Mouse (Mus musculus): Measurements from ENCODE around the gene Scube3. TPM values are rescaled to one million over a fixed set of nuclear protein-coding genes. Genes with fewer than 3 reads are reported as not detected.

Scube3 gene
- total RNA-seq (2021), result 1 to 10 TPM in 1 of 2 experiments, under 1 TPM in 1; 0.46 to 1.4 TPM
- long read RNA-seq, experiment 1, result 0 reads
- long read RNA-seq, experiment 2, result 0 reads

- intact Hi-C loops (cut with DNase I), result no loop called here
- DNase-seq, result peak; percentile 18 to 26
Measured at GRCm38 (mm10) chr17:28141771-28142699, at the start of gene Scube3. Gene Scube3, plus strand, starts transcription at chr17:28142141.

GRCm38 (mm10) chr17:28092297-28092696, 49.6 kb upstream of the Scube3 start:
- DNase-seq, result no peak
- intact Hi-C loops (cut with DNase I), result no loop called here

- intact Hi-C loops (cut with DNase I), result no loop called here
- DNase-seq, result no peak
Measured at GRCm38 (mm10) chr17:28093837-28094236, 48.1 kb upstream of the Scube3 start.

GRCm38 (mm10) chr17:28096418-28096817, 45.5 kb upstream of the Scube3 start:
- no peak for DNase-seq
- intact Hi-C loops (cut with DNase I), result no loop called here

- intact Hi-C loops (cut with DNase I), result no loop called here
- no peak for DNase-seq
Measured at GRCm38 (mm10) chr17:28097308-28097707, 44.6 kb upstream of the Scube3 start.

DNA sequence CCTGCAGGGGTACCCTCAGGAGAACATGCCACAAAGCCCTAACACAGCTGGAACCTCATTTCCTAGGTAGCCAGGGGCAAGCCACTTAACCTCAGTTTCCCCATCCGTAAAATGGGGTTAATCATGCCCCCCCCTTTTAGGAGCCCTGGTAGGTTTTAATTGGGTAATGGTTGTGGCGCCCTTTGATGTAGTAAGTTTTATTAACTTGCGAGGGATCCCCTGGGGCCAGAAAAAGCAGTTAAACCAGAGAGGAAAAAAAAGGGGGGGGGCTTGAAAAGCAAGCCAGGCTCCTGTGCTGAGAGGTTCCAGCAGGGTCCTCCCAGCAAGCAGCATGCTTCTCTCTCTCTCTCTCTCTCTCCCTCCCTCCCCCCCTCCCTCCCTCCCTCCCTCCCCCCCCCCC, 42.9 kb upstream of the Scube3 start:
- intact Hi-C loops (cut with DNase I), result no loop called here
- DNase-seq, result no peak

GRCm38 (mm10) chr17:28100669-28101068, 41.3 kb upstream of the Scube3 start:
- DNase-seq, result no peak
- intact Hi-C loops (cut with DNase I), result no loop called here

DNA sequence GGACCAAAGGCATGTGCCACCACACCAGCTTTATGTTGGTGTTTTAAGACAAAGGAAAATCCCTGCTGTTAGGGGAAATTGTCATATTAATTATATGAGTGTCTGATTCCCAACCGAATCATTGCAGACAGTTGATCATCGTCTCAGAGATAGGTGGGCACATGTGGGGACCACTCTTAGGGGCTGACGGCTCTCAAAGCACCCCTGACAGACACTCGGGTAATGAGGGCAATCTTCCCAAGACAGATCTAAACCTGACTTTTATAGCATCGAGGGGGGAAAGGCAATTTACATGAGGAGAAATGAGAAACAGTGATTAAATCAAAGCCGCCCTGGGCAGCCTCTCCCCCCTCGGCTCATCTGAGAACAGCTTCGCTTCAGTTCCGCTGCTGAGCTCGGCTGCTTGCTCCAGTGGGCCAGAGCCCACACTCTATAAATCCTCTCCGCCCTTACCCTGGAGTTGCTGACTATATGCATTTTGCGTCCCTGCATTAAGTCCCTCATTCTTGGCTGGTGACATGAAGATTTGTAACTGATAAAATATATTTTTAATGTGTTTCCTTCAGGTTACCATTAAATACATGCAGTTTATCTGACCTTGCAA, 40.6 kb upstream of the Scube3 start:
- intact Hi-C loops (cut with DNase I), result no loop called here

DNA sequence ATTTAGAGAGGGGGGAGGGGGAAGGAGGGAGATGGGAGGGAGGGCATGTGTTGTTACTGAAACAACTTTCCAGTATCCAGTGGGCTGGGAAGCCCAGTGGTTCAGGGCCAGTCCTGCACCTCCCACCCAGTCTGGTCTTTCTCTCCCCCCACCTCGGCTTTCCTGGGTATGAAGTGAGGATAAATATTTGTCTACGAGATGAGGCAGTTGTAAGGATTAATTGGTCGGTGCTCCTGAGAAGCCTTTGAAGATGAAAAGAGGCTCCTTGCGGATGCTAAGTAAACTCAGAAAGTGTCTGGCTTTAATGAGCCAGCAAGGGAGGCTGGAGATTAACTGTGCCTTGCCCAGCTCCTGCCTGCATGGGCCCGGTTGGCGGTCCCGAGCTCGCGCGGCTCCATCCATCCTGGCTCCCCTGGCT, 40.0 kb upstream of the Scube3 start:
- no peak for DNase-seq
- intact Hi-C loops (cut with DNase I), result no loop called here

More for the DNA sequence above, 40.6 kb upstream of the Scube3 start:
- no peak for DNase-seq

- no peak for DNase-seq
- intact Hi-C loops (cut with DNase I), result no loop called here
Measured at GRCm38 (mm10) chr17:28104416-28104815, 37.5 kb upstream of the Scube3 start.

GRCm38 (mm10) chr17:28106352-28106751, 35.6 kb upstream of the Scube3 start:
- intact Hi-C loops (cut with DNase I), result no loop called here
- DNase-seq, result no peak

- intact Hi-C loops (cut with DNase I), result no loop called here
Measured at GRCm38 (mm10) chr17:28107275-28107674, 34.7 kb upstream of the Scube3 start.

GRCm38 (mm10) chr17:28112266-28112665, 29.7 kb upstream of the Scube3 start:
- no peak for DNase-seq
- intact Hi-C loops (cut with DNase I), result no loop called here

More at GRCm38 (mm10) chr17:28107275-28107674, 34.7 kb upstream of the Scube3 start:
- DNase-seq, result no peak

DNA sequence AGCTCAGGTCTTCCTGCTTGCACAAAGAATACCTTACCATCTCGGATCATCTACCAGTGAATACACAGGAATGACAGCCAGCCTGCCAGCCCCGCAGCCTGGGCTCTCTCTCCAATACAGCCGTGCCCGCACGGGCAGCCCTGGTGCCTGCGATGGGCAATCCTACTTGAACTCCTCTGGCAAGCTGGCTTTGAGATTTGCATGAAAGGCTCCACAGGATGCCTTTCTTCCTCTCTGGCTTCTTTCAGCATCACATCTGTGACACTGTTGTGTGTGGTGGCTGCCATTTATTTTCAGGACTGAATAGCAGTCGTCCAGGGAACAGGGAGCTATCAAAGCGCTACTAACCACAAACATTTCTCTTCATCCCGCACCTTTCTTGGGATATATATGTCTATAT, 25.6 kb upstream of the Scube3 start:
- DNase-seq, result no peak
- intact Hi-C loops (cut with DNase I), result no loop called here

DNA sequence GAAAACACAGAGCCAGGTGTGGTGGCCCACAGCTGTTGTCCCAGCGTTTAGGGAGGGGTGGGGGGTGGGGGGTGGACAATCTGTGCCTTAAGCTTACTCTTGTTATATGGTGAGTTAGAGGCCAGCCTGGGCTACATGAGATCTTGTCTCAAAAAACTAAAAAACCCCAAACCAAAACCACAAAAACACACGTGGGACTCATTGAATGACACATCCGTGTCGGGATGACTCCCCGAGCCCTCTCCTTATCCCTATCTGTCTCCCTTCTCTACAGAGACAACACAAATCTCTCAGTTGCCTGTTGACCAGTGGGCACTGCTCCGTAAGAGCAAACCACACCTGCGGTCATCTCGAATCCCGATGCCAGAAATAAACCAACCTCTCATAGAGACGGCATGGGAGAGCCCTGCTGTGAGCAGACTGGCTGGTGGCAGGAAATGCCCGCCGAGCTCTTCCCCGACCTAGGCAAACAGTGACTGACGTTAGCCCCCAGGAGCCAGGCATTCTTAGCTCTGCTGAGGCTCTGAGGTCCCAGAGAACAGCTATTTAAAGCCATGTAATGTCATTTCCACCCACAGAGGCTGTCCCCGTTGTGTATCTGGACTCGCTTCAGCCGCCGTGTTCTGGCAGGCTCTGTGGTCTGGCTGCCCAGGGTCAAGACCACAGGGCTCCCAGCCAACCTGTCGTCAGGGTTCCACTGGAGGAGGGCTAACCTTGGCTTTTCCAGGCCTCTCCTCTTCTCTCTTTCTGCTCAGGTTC, 24.3 kb upstream of the Scube3 start:
- intact Hi-C loops (cut with DNase I), result no loop called here
- DNase-seq, result peak; percentile 47 to 61

DNA sequence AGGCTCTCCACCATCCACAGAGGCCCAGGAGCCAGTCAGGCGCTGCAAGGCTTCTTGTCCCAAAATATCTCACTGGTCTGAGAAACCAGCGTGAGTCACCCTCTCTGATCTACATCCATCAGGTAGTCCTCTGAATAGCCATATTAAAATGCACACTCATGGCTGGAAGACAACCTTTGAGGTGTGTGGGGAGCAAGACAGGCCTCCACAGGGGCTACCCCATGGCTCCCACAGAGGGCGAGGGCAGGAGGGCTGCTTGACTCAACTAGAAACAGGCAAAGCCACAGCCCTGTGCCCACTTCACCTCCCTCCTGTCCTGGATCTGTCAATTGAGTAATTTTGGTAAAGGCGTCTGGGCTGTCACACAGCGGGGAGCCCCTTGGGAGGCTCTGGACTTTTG, 21.5 kb upstream of the Scube3 start:
- intact Hi-C loops (cut with DNase I), result no loop called here
- DNase-seq, result no peak

- DNase-seq, result no peak
Measured at GRCm38 (mm10) chr17:28122949-28123348, 19.0 kb upstream of the Scube3 start.

DNA sequence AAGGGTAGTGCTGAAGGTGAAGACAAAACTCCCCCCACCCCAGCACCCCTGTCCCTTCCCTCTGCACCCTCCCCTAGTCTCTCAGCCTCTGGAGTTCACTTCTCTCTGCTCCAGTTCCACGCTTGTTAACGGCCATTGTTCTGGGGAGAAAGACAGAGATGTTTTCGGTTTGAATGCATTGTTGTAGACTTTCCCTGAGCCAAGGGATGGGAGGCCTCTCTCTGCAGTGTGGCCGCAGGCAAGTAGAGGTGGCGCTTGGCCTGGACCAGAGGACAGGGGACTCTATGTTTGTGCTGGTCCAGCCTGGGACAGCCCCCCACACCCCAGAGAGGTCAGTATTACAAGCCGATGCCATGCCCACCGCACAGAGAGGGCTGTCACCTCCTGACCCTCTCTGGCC, 18.3 kb upstream of the Scube3 start:
- intact Hi-C loops (cut with DNase I), result no loop called here
- no peak for DNase-seq

More at GRCm38 (mm10) chr17:28122949-28123348, 19.0 kb upstream of the Scube3 start:
- intact Hi-C loops (cut with DNase I), result no loop called here

DNA sequence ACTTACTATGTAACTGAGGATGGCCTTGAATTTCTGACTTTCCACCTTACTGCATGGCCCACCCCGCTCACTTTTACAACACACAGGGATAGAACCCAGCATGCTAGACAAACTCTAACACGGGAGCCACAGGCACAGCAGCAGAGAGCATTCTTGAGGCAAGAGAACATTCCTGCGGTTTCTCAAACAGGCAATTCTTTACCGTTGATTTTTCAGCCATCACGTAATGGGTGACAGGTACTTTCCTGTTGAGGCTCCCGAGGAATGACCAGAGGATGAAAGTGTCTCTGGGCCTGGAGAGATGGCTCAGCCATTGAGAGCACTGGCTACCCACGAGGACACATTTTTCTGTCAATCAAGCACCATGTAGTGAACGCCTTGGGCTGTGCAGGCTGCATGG, 17.6 kb upstream of the Scube3 start:
- intact Hi-C loops (cut with DNase I), result no loop called here
- no peak for DNase-seq

GRCm38 (mm10) chr17:28129796-28130195, 12.1 kb upstream of the Scube3 start:
- no peak for DNase-seq
- intact Hi-C loops (cut with DNase I), result no loop called here

All from heart, postnatal 14 days (tissue).